8 mouse cellular contexts compared by ENCODE assay signal in genomic region chr2:118901175-118902031, GRCm38 (mm10). TPM values are rescaled to one million over a fixed set of nuclear protein-coding genes. Genes with fewer than 3 reads are reported as not detected.
DNase-seq lines count a peak whose midpoint lies in the region; ATAC-seq lines count a peak whose summit lies in the region.

No protein-coding gene starts in this region.

- peaks cover 36% of the 10 kb centered on the region for H3K79me2 ChIP-seq in macrophage (ENCODE audit: inconsistent target)

- H3K9ac ChIP-seq in hindbrain, embryonic 15.5 days, result peak overlapping the region; percentile 90

- H3K4me2 ChIP-seq in hindbrain, embryonic 15.5 days, result peak overlapping the region; percentile 99

- under 1% methylated on average over 78 of the region's 120 CpGs for WGBS in hindbrain, embryonic 15.5 days
- under 1% methylated on average over 69 of the region's 120 CpGs for WGBS in macrophage (ENCODE audit: missing documents)

- peak; percentile 93 for ATAC-seq in hindbrain, embryonic 15.5 days (ENCODE audit: low FRiP score, low read depth)

- no peaks in the 10 kb centered on the region for H3K9me3 ChIP-seq in hindbrain, embryonic 15.5 days

- peak; percentile 91 for DNase-seq in T-cell, adult 2 months (ENCODE audit: low spot score)
- DNase-seq in cerebellum, postnatal 36 days, result peak; percentile 95 to 98
- DNase-seq in frontal cortex, postnatal 36 days (ENCODE audit: low spot score in 2 of 2), result peak; percentile 98
- DNase-seq in left cerebral cortex, adult 18-20 months (ENCODE audit: low spot score in 2 of 2), result peak; percentile 98
- peak; percentile 99 for DNase-seq in right cerebral cortex, adult 18-20 months
- peak; percentile 95 for DNase-seq in urinary bladder, postnatal 10 days (ENCODE audit: low spot score)

- H3K4me1 ChIP-seq in hindbrain, embryonic 15.5 days (replicated peaks), result peaks cover 65% of the 10 kb centered on the region

- no peaks in the 10 kb centered on the region for H3K36me3 ChIP-seq in hindbrain, embryonic 15.5 days
- H3K36me3 ChIP-seq in macrophage (ENCODE audit: inconsistent target), result no peaks in the 10 kb centered on the region

- H3K4me3 ChIP-seq in hindbrain, embryonic 15.5 days, result peak overlapping the region; percentile 96
- peak overlapping the region; percentile 37 for H3K4me3 ChIP-seq in macrophage (ENCODE audit: inconsistent target)

- peaks cover 41% of the 10 kb centered on the region for H3K27me3 ChIP-seq in hindbrain, embryonic 15.5 days

- H3K27ac ChIP-seq in hindbrain, embryonic 15.5 days (replicated peaks), result peak overlapping the region; percentile 92
- no peak overlapping the region for H3K27ac ChIP-seq in macrophage

RNA-seq across cellular contexts. Expression of gene Bahd1, which starts 1.2 kb away (rescaled TPM):
- 8.0 and 8.9 TPM in 2 replicates for polyA plus RNA-seq in hindbrain, embryonic 15.5 days (2015; fragmentation: Nextera tagmentation; extraction: Ambion mirVana)
- 10 to 100 TPM; 53.2 to 61.6 TPM for total RNA-seq in left cerebral cortex, adult 18-20 months (2021)
- 10 to 100 TPM in 25 of 26 experiments, 1 to 10 TPM in 1; 8.2 to 57.9 (median 25.1) TPM for total RNA-seq in macrophage (2018; cell fraction: chromatin; rRNA removed)
- 10 to 100 TPM; 26.9 to 67.1 (median 40.2) TPM for total RNA-seq in macrophage (2018; cell fraction: cytosol; rRNA removed)
- 10 to 100 TPM; 16.1 to 56.5 (median 38.2) TPM for total RNA-seq in macrophage (2018; cell fraction: nucleus; rRNA removed)
- polyA plus RNA-seq in macrophage (2018), result 20.7 to 31.5 TPM (median 27.2 TPM) in 3 replicates

RNA-seq across cellular contexts. Expression of gene Chst14, which starts 24.9 kb away (rescaled TPM):
- 6.2 and 6.9 TPM in 2 replicates for polyA plus RNA-seq in hindbrain, embryonic 15.5 days (2015; fragmentation: Nextera tagmentation; extraction: Ambion mirVana)
- total RNA-seq in left cerebral cortex, adult 18-20 months (2021), result 1 to 10 TPM; 1.8 to 2.9 TPM
- total RNA-seq in macrophage (2018; cell fraction: chromatin; rRNA removed), result 10 to 100 TPM in 7 of 26 experiments, 1 to 10 TPM in 18, under 1 TPM in 1; 0.95 to 17.3 (median 4.4) TPM
- 10 to 100 TPM; 14.7 to 54.2 (median 30.2) TPM for total RNA-seq in macrophage (2018; cell fraction: cytosol; rRNA removed)
- 10 to 100 TPM in 25 of 26 experiments, 1 to 10 TPM in 1; 8.6 to 58.0 (median 32.0) TPM for total RNA-seq in macrophage (2018; cell fraction: nucleus; rRNA removed)
- polyA plus RNA-seq in macrophage (2018), result 17.8 to 32.1 TPM (median 29.0 TPM) in 3 replicates

RNA-seq across cellular contexts. Expression of gene Ivd, which starts 39.6 kb away (rescaled TPM):
- 45.4 and 51.8 TPM in 2 replicates for polyA plus RNA-seq in hindbrain, embryonic 15.5 days (2015; fragmentation: Nextera tagmentation; extraction: Ambion mirVana)
- 10 to 100 TPM; 63.1 to 68.5 TPM for total RNA-seq in left cerebral cortex, adult 18-20 months (2021)
- total RNA-seq in macrophage (2018; cell fraction: chromatin; rRNA removed), result 100 to 1,000 TPM in 14 of 26 experiments, 10 to 100 TPM in 12; 18.1 to 199 (median 101) TPM
- total RNA-seq in macrophage (2018; cell fraction: cytosol; rRNA removed), result 10 to 100 TPM; 11.7 to 22.6 (median 17.4) TPM
- 100 to 1,000 TPM in 1 of 26 experiments, 10 to 100 TPM in 24, 1 to 10 TPM in 1; 8.3 to 104 (median 47.5) TPM for total RNA-seq in macrophage (2018; cell fraction: nucleus; rRNA removed)
- polyA plus RNA-seq in macrophage (2018), result 20.1 to 26.7 TPM (median 23.1 TPM) in 3 replicates
